Mouse (Mus musculus) liver, adult 2 months (tissue): ENCODE results near the gene Dnm3.

Experiments used
- CTCF ChIP-seq: fragments of 200-500 bp; IDR thresholded peaks from 2 replicates; pipeline ENCODE4 v1.5.1; 2011; ENCODE audit warnings: low read depth, low read length, control low read depth
- POLR2A ChIP-seq: fragments of 200-500 bp; IDR thresholded peaks from 2 replicates; pipeline ENCODE4 v1.6.1; 2011; ENCODE audit warnings: low read length, control low read depth; ENCODE audit not compliant: insufficient read depth; ENCODE audit errors: extremely low read depth

DNA sequence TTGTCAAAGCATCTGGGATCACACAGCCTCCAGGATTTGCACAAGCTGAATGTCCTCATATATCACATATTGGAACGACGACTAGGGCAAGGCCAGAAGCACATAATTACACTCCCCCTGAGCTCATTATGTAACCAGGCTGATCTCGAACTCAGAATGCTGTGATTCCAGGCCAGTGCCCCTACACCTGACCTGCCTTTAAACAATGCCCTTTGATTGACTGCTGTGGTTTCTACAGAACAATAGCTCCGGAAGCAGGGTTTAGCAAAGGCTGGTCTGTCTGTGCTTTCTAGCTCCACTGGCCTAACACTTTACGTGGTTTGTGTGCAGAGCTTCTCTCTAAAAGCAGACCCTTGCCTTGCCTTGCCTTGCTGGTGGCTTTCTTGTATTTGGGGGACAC is 315.6 kb downstream of the Dnm3 start:
- TF ChIP-seq CTCF (no peak), POLR2A (no peak)
